Mouse (Mus musculus): Measurements from ENCODE around the gene Il5ra.
A peak's percentile ranks its signal among the peaks of the same experiment; 100 is the strongest.

Gene Il5ra

GRCm38 (mm10) chr6:106740244-106740825, 8.5 kb downstream of the Il5ra start:
- DNase-seq (ENCODE audit: low spot score in 2 of 2): no peak

- no peak for DNase-seq (ENCODE audit: low spot score in 2 of 2)
Measured at GRCm38 (mm10) chr6:106738229-106738628, 10.6 kb downstream of the Il5ra start.

- no peak for DNase-seq (ENCODE audit: low spot score in 2 of 2)
Measured at GRCm38 (mm10) chr6:106732563-106732962, 16.3 kb downstream of the Il5ra start.

GRCm38 (mm10) chr6:106729682-106730314, 19.0 kb downstream of the Il5ra start:
- no peak for DNase-seq (ENCODE audit: low spot score in 2 of 2)

- no peak for DNase-seq (ENCODE audit: low spot score in 2 of 2)
Measured at GRCm38 (mm10) chr6:106727703-106728102, 21.1 kb downstream of the Il5ra start.

GRCm38 (mm10) chr6:106726078-106726477, 22.8 kb downstream of the Il5ra start:
- DNase-seq (ENCODE audit: low spot score in 2 of 2): no peak

- no peak for DNase-seq (ENCODE audit: low spot score in 2 of 2)
Measured at GRCm38 (mm10) chr6:106725642-106726041, 23.2 kb downstream of the Il5ra start.

- no peak for DNase-seq (ENCODE audit: low spot score in 2 of 2)
Measured at GRCm38 (mm10) chr6:106705506-106706035, 43.3 kb downstream of the Il5ra start.

- no peak for DNase-seq (ENCODE audit: low spot score in 2 of 2)
Measured at GRCm38 (mm10) chr6:106701931-106702330, 46.9 kb downstream of the Il5ra start.

GRCm38 (mm10) chr6:106675581-106675980, 73.3 kb downstream of the Il5ra start:
- DNase-seq (ENCODE audit: low spot score in 2 of 2): peak in 1 of 2 experiments; percentile 47

GRCm38 (mm10) chr6:106663780-106664651, 84.8 kb downstream of the Il5ra start:
- peak in 1 of 2 experiments; percentile 56 for DNase-seq (ENCODE audit: low spot score in 2 of 2)

All from natural killer cell, adult 2 months (primary cell).